Mouse (Mus musculus): ENCODE results near the gene Pdia3. TPM values are rescaled to one million over a fixed set of nuclear protein-coding genes. Genes with fewer than 3 reads are reported as not detected.

The Pdia3 gene
- polyA plus RNA-seq, 1 experiment, result 223 TPM

DNA sequence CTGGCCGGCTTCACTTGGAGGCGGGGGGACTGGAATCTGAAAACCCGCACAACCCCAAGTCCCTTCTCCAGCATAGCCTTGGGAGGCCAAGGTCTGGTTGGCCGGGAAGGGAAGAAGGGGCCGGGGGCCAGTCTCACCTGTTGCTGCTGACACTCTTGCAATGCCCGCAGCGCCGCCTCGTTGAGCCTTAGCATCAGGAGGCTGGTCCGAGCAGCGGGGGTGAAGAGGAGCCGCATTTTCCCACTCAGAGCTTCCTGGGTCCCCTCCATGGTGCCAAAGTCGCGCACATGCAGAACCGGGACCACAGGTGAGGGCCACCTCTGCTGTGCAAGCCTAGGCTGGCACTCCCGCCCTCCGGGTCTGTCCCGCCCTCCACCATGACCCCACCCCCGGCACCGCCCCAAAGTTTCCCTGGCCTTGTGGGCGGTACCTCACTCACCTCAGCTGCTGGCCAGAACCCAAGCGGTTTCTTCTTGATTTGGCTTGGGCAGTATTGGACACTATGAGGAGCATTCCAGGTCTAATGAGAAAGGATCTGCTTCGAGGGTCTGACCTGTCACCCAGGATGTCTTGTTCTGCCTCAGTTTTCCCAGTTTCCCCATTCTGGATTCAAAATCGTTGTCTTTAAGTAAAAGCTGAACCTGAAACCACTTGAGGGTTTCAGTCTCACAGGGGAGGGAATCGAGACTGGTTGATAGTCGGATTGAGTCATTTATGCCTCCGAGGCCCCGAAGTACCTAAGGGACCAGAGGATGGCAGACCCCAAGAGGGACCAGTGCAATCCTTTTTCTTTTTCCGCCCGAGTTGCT lies 28.9 kb downstream of the Pdia3 start:
- Histone ChIP-seq H3K36me3 (ENCODE audit: control insufficient read depth, insufficient read depth, low read length) (no peaks in the 10 kb centered on the region), H3K4me1 (ENCODE audit: control insufficient read depth, insufficient read depth, low read length) (peaks cover 8% of the 10 kb centered on the region), H3K27me3 (ENCODE audit: control insufficient read depth, insufficient read depth, low read length) (no peaks in the 10 kb centered on the region), H3K4me3 (ENCODE audit: control insufficient read depth, low read depth, low read length) (peak overlapping the region; percentile 64), H3K27ac (ENCODE audit: control insufficient read depth, insufficient read depth, low read depth, low read length) (no peak overlapping the region)
- TF ChIP-seq CTCF (IDR thresholded peaks at IDR 0.05; ENCODE audit: control insufficient read depth, insufficient read depth, insufficient replicate concordance, low read depth, low read length) (no peak), POLR2A (IDR thresholded peaks at IDR 0.05; ENCODE audit: control insufficient read depth, low read depth, low read length) (no peak)

DNA sequence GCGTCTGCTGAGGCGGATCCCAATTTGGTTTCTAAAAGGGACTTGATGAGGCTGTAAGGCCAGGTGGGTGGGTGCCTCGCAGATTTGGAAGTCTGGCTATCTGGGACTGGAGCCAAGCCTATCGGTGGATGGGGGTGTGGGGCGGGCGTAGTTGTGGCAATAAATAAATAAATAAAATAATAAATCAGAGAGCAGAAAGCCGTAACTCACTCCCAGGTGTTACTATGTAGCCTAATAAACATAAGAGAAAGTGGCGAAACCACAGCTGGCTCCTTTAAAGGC lies 29.4 kb downstream of the Pdia3 start:
- H3K4me1 ChIP-seq (ENCODE audit: control insufficient read depth, insufficient read depth, low read length), result peaks cover 12% of the 10 kb centered on the region
- no peaks in the 10 kb centered on the region for H3K27me3 ChIP-seq (ENCODE audit: control insufficient read depth, insufficient read depth, low read length)
- no peak overlapping the region; the same call in 1 of the 2 replicates for H3K4me3 ChIP-seq (ENCODE audit: control insufficient read depth, low read depth, low read length)
- TF ChIP-seq POLR2A (IDR thresholded peaks at IDR 0.05; ENCODE audit: control insufficient read depth, low read depth, low read length) (no peak), CTCF (IDR thresholded peaks at IDR 0.05; ENCODE audit: control insufficient read depth, insufficient read depth, insufficient replicate concordance, low read depth, low read length) (no peak)
- no peaks in the 10 kb centered on the region for H3K36me3 ChIP-seq (ENCODE audit: control insufficient read depth, insufficient read depth, low read length)
- H3K27ac ChIP-seq (ENCODE audit: control insufficient read depth, insufficient read depth, low read depth, low read length), result no peak overlapping the region

- no peaks in the 10 kb centered on the region for H3K27me3 ChIP-seq (ENCODE audit: control insufficient read depth, insufficient read depth, low read length)
- TF ChIP-seq POLR2A (IDR thresholded peaks at IDR 0.05; ENCODE audit: control insufficient read depth, low read depth, low read length) (no peak), CTCF (IDR thresholded peaks at IDR 0.05; ENCODE audit: control insufficient read depth, insufficient read depth, insufficient replicate concordance, low read depth, low read length) (no peak)
- no peak within 1 kb of the TSS for H3K4me3 ChIP-seq (ENCODE audit: control insufficient read depth, low read depth, low read length)
- no peaks in the 10 kb centered on the region for H3K36me3 ChIP-seq (ENCODE audit: control insufficient read depth, insufficient read depth, low read length)
- H3K4me1 ChIP-seq (ENCODE audit: control insufficient read depth, insufficient read depth, low read length), result peaks cover 12% of the 10 kb centered on the region
- H3K27ac ChIP-seq (ENCODE audit: control insufficient read depth, insufficient read depth, low read depth, low read length), result no peak within 1 kb of the TSS
Observed at GRCm38 (mm10) chr2:121444178-121444577, 30.6 kb downstream of the Pdia3 start, which contains the start of gene Ell3. Ell3 (minus strand) TSS chr2:121444278.

- Histone ChIP-seq H3K36me3 (ENCODE audit: control insufficient read depth, insufficient read depth, low read length) (no peaks in the 10 kb centered on the region), H3K4me3 (ENCODE audit: control insufficient read depth, low read depth, low read length) (no peak overlapping the region), H3K27ac (ENCODE audit: control insufficient read depth, insufficient read depth, low read depth, low read length) (no peak overlapping the region), H3K27me3 (ENCODE audit: control insufficient read depth, insufficient read depth, low read length) (no peaks in the 10 kb centered on the region), H3K4me1 (ENCODE audit: control insufficient read depth, insufficient read depth, low read length) (peaks cover 13% of the 10 kb centered on the region)
- no peak for TF ChIP-seq CTCF (IDR thresholded peaks at IDR 0.05; ENCODE audit: control insufficient read depth, insufficient read depth, insufficient replicate concordance, low read depth, low read length)
Observed at GRCm38 (mm10) chr2:121445117-121445516, 31.5 kb downstream of the Pdia3 start.

DNA sequence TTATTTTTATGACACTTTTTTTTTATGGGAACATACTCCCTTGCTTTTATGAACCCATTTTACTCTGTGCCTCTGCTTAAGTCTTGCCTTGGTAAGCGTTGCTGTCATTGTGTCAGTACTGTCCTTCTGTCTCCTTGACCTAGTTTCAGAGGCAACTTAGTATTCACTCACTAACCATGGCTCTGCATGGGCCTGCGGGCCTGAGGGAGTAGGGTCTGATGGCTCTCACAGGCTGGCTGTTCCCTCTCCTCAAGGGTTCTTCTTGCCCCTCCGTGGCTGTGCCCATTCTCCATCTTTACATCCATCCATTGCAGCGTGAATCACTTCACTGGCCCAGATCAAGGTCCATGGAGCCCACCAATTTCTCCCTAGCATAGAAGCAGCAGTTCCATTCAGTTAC lies 32.9 kb downstream of the Pdia3 start:
- H3K4me1 ChIP-seq (ENCODE audit: control insufficient read depth, insufficient read depth, low read length), result peaks cover 14% of the 10 kb centered on the region
- TF ChIP-seq POLR2A (IDR thresholded peaks at IDR 0.05; ENCODE audit: control insufficient read depth, low read depth, low read length) (no peak), CTCF (IDR thresholded peaks at IDR 0.05; ENCODE audit: control insufficient read depth, insufficient read depth, insufficient replicate concordance, low read depth, low read length) (no peak)

DNA sequence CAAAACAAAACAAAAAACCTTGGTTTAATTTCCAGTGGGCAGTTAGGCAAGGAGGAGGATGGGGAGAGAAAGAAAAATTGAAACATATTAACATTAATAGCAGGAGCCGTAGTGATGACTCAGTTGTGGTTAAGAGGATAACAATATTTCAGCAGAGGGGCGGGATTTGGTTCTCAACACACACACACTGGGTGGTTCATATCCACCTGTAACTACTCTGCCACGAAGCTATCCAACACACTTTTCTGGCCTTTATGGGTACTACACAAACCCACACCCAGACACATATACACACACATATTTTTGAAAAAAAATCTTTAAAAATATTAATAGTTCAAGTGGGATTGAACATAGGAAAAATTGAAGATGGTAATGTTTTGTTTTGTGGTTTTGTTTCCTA lies 33.4 kb downstream of the Pdia3 start:
- Histone ChIP-seq H3K27me3 (ENCODE audit: control insufficient read depth, insufficient read depth, low read length) (no peaks in the 10 kb centered on the region), H3K27ac (ENCODE audit: control insufficient read depth, insufficient read depth, low read depth, low read length) (no peak overlapping the region), H3K4me3 (ENCODE audit: control insufficient read depth, low read depth, low read length) (no peak overlapping the region), H3K36me3 (ENCODE audit: control insufficient read depth, insufficient read depth, low read length) (peaks cover 2% of the 10 kb centered on the region), H3K4me1 (ENCODE audit: control insufficient read depth, insufficient read depth, low read length) (peaks cover 9% of the 10 kb centered on the region)
- TF ChIP-seq POLR2A (IDR thresholded peaks at IDR 0.05; ENCODE audit: control insufficient read depth, low read depth, low read length), result no peak
- no peak for TF ChIP-seq CTCF (IDR thresholded peaks at IDR 0.05; ENCODE audit: control insufficient read depth, insufficient read depth, insufficient replicate concordance, low read depth, low read length)

More for the DNA sequence above, 32.9 kb downstream of the Pdia3 start:
- H3K27me3 ChIP-seq (ENCODE audit: control insufficient read depth, insufficient read depth, low read length), result no peaks in the 10 kb centered on the region
- peaks cover 2% of the 10 kb centered on the region for H3K36me3 ChIP-seq (ENCODE audit: control insufficient read depth, insufficient read depth, low read length)
- peak overlapping the region; percentile 14 for H3K4me3 ChIP-seq (ENCODE audit: control insufficient read depth, low read depth, low read length)
- no peak overlapping the region for H3K27ac ChIP-seq (ENCODE audit: control insufficient read depth, insufficient read depth, low read depth, low read length)

DNA sequence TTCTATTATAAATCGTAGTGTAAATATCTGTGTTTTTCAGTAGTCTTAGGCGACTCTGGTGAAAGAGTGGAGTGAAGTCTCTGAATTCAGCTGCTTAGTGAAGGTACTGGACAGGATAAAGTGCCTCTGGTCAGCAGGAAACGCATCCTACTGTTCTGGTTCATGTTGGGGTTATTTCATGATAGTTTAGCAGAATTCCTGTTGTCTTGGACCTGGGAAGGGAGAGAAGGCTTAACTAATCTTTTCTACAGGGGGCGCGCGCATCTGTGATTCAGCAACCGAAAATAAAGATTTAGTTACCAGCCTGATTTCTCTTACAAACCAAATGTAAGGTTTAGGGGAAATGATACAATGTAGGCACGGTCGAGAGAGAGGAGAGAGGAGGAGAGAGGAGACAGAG lies 34.6 kb downstream of the Pdia3 start:
- TF ChIP-seq CTCF (IDR thresholded peaks at IDR 0.05; ENCODE audit: control insufficient read depth, insufficient read depth, insufficient replicate concordance, low read depth, low read length) (no peak), POLR2A (IDR thresholded peaks at IDR 0.05; ENCODE audit: control insufficient read depth, low read depth, low read length) (no peak)
- peaks cover 2% of the 10 kb centered on the region for H3K36me3 ChIP-seq (ENCODE audit: control insufficient read depth, insufficient read depth, low read length)
- H3K4me3 ChIP-seq (ENCODE audit: control insufficient read depth, low read depth, low read length), result peak overlapping the region; percentile 95
- H3K4me1 ChIP-seq (ENCODE audit: control insufficient read depth, insufficient read depth, low read length), result peaks cover 8% of the 10 kb centered on the region
- peak overlapping the region; percentile 90 for H3K27ac ChIP-seq (ENCODE audit: control insufficient read depth, insufficient read depth, low read depth, low read length)
- H3K27me3 ChIP-seq (ENCODE audit: control insufficient read depth, insufficient read depth, low read length), result no peaks in the 10 kb centered on the region
